Mouse (Mus musculus): ENCODE measurements around the gene Syngr2. TPM values are rescaled to one million over a fixed set of nuclear protein-coding genes. Genes with fewer than 3 reads are reported as not detected.

Syngr2 gene
- polyA plus RNA-seq, 1 experiment from 2014 or later: 30.4 TPM

DNA sequence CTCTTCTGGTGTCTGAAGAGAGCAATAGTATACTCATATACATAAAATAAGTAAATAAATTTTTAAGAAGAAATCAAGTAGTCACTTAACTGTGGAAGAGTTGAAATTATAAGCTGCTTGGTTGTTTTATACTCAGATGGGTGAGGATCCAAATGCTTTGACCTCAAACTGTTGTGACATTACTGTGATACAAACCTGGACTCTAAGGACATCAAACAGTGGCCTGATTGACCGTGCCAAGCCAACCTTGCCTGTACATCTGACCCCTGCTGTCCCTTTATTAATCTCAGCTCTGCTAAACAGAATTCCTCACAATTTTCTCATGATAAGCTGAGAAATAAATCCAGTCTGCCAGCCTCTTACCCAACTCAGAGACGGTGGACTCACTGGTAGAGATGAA is 36.2 kb downstream of the Syngr2 start:
- DNase-seq (ENCODE audit: low spot score) (no peak), ATAC-seq (replicated peaks; ENCODE audit: insufficient number of reproducible peaks, low FRiP score, low TSS enrichment, low read depth) (no peak)

DNA sequence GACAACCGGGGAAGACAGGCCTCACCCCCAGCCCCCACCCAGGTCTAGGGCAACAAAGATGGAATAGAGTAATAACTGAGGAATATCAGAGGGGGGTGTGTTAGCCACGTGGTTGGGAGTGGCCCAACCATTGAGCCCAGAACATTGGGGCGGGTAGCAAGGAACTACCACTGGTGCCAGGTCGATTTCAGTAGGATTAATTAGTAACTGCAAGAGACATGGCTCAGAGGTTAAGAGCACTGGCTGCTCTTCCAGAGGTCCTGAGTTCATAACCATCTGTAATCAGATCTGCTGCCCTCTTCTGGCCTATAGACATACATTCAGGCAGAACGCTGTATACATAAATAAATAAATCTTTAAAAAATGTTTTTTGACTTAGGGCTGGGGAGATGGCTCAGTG is 37.2 kb downstream of the Syngr2 start:
- H3K9ac ChIP-seq (replicated peaks; ENCODE audit: low read length): no peak overlapping the region
- ATAC-seq (replicated peaks; ENCODE audit: insufficient number of reproducible peaks, low FRiP score, low TSS enrichment, low read depth) (no peak), DNase-seq (ENCODE audit: low spot score) (no peak)
- no peaks in the 10 kb centered on the region for H3K9me3 ChIP-seq (replicated peaks; ENCODE audit: control insufficient read depth, low read length)
- no peaks in the 10 kb centered on the region for H3K27me3 ChIP-seq (ENCODE audit: control insufficient read depth, insufficient read depth, low read length)
- 52% methylated on average over 5 of the region's 5 CpGs for WGBS
- no peak overlapping the region for H3K4me3 ChIP-seq (ENCODE audit: low read depth, low read length)
- no peaks in the 10 kb centered on the region for H3K36me3 ChIP-seq (replicated peaks; ENCODE audit: control insufficient read depth, insufficient read depth, low read depth, low read length)
- H3K4me2 ChIP-seq (ENCODE audit: low read depth, low read length): no peak overlapping the region
- H3K4me1 ChIP-seq (ENCODE audit: control insufficient read depth, insufficient read depth, low read length): no peaks in the 10 kb centered on the region
- H3K27ac ChIP-seq (replicated peaks; ENCODE audit: low read depth, low read length): no peak overlapping the region

More for the DNA sequence above, 36.2 kb downstream of the Syngr2 start:
- Histone ChIP-seq H3K4me2 (ENCODE audit: low read depth, low read length) (no peak overlapping the region), H3K4me1 (ENCODE audit: control insufficient read depth, insufficient read depth, low read length) (no peaks in the 10 kb centered on the region), H3K27ac (replicated peaks; ENCODE audit: low read depth, low read length) (no peak overlapping the region), H3K27me3 (ENCODE audit: control insufficient read depth, insufficient read depth, low read length) (no peaks in the 10 kb centered on the region), H3K9ac (replicated peaks; ENCODE audit: low read length) (no peak overlapping the region), H3K9me3 (replicated peaks; ENCODE audit: control insufficient read depth, low read length) (no peaks in the 10 kb centered on the region), H3K4me3 (ENCODE audit: low read depth, low read length) (no peak overlapping the region), H3K36me3 (replicated peaks; ENCODE audit: control insufficient read depth, insufficient read depth, low read depth, low read length) (no peaks in the 10 kb centered on the region)
- WGBS: 81% methylated on average over 2 of the region's 2 CpGs

DNA sequence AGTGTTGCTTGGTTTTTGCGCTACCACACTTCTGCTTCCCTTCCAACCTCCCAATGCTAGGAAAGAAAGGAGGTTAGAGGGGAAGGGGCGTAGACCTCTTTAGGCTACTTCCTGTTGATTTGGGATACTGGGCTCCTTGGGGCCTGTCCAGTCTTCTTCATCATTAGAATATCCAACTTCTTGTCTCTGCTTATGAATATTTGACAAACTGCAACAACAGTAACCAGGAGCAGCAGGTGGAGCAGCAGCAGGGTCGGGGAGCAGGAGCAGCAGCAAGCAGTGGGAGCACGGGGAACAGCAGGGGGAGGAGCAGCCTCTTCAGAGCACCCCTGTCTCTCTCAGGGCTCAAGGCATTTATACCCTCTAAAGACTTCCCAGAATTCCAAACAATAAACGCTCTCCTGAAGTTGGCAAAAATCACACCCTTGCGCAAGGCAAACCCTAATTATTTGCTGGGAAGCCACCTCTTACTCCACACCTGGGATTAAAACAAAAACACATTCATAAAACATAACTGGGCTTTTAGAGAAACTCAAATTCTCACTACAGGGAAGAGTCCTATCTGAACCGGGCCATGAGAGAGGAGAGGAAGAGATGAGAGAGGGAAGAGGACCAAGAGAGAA is 38.2 kb downstream of the Syngr2 start:
- peaks cover 3% of the 10 kb centered on the region for H3K36me3 ChIP-seq (replicated peaks; ENCODE audit: control insufficient read depth, insufficient read depth, low read depth, low read length)
- no peaks in the 10 kb centered on the region for H3K27me3 ChIP-seq (ENCODE audit: control insufficient read depth, insufficient read depth, low read length)
- no peaks in the 10 kb centered on the region for H3K9me3 ChIP-seq (replicated peaks; ENCODE audit: control insufficient read depth, low read length)
- no peaks in the 10 kb centered on the region for H3K4me1 ChIP-seq (ENCODE audit: control insufficient read depth, insufficient read depth, low read length)
- no peak for ATAC-seq (replicated peaks; ENCODE audit: insufficient number of reproducible peaks, low FRiP score, low TSS enrichment, low read depth)
- no peak overlapping the region for H3K4me3 ChIP-seq (ENCODE audit: low read depth, low read length)
- 75% methylated on average over 7 of the region's 7 CpGs for WGBS
- no peak for DNase-seq (ENCODE audit: low spot score)
- peak overlapping the region; percentile 88 for H3K4me2 ChIP-seq (ENCODE audit: low read depth, low read length)
- peak overlapping the region; percentile 86; the same call in 1 of the 2 replicates for H3K27ac ChIP-seq (replicated peaks; ENCODE audit: low read depth, low read length)
- peak overlapping the region; percentile 66 for H3K9ac ChIP-seq (replicated peaks; ENCODE audit: low read length)

DNA sequence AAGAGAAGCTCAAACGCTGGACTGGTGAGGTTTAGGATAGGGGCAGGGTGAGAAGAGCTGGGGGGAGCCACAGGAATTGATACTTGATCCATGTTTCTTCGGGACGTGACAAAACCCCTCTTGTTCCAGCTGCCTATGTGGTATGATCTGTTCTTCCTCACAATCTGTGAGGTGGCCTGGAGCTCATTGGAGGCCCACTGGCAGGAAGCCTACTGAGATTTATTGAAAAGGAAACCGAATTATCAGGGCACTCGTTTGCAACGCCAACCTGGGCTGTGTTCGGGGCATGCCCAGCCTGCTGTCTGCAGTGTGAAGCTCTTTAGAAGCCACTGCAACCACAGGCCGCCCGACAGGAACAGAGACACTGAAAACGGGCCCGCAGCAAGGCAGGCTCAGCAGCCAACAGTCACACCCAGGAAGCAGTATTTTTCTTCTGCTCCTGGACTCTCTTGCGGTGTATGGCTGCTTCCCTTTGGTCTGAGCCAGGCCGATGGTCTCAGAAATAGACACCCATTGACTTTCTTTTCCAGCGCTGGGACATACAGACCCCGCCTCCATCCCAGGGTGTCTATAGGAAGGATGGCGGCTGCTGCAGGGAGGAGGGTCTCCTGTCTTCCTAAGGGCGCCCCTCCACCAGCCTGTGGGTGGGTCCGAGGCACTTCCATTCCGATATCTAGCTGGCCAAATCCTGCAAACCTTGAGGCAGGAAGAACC is 39.0 kb downstream of the Syngr2 start:
- Histone ChIP-seq H3K4me1 (ENCODE audit: control insufficient read depth, insufficient read depth, low read length) (no peaks in the 10 kb centered on the region), H3K4me3 (ENCODE audit: low read depth, low read length) (peak overlapping the region; percentile 80), H3K27ac (replicated peaks; ENCODE audit: low read depth, low read length) (peak overlapping the region; percentile 86), H3K36me3 (replicated peaks; ENCODE audit: control insufficient read depth, insufficient read depth, low read depth, low read length) (peaks cover 9% of the 10 kb centered on the region), H3K9ac (replicated peaks; ENCODE audit: low read length) (peak overlapping the region; percentile 66), H3K27me3 (ENCODE audit: control insufficient read depth, insufficient read depth, low read length) (no peaks in the 10 kb centered on the region), H3K9me3 (replicated peaks; ENCODE audit: control insufficient read depth, low read length) (no peaks in the 10 kb centered on the region), H3K4me2 (ENCODE audit: low read depth, low read length) (peak overlapping the region; percentile 88)
- DNase-seq (ENCODE audit: low spot score) (no peak), ATAC-seq (replicated peaks; ENCODE audit: insufficient number of reproducible peaks, low FRiP score, low TSS enrichment, low read depth) (peak; percentile 83)
- 5% methylated on average over 19 of the region's 19 CpGs for WGBS

DNA sequence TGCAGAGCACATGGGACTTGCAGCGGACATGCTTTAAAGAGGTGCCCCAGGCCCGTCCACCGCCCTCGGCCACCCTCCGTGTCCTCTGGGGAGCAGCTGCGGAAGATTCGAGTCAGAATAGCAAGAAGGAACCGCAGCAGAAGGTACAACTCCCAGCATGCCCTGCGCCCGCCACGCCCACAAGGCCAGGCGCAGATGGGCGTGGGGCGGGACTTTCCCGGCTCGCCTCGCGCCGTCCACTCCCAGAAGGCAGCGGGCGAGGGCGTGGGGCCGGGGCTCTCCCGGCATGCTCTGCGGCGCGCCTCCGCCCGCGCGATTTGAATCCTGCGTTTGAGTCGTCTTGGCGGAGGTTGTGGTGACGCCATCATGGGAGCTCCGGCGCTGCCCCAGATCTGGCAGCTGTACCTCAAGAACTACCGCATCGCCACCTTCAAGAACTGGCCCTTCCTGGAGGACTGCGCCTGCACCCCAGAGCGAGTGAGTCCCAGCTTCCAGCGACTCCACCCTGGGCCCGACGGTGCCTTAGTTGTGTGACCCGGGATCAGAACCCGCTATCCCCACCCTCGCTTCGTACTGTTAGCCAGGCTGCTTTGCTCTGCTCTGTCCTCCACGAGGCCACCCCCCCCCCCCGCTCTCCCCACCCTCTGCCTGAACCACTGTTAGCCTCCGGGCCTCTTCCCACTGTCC is 39.7 kb downstream of the Syngr2 start, which contains the start of gene Birc5:
Birc5 (plus strand) TSS at position 267 of the 687 bp plus-strand sequence.
- Histone ChIP-seq H3K4me3 (ENCODE audit: low read depth, low read length) (peak within 1 kb of the TSS; percentile 80), H3K4me2 (ENCODE audit: low read depth, low read length) (peak within 1 kb of the TSS; percentile 88), H3K27ac (replicated peaks; ENCODE audit: low read depth, low read length) (peak within 1 kb of the TSS; percentile 86), H3K27me3 (ENCODE audit: control insufficient read depth, insufficient read depth, low read length) (no peaks in the 10 kb centered on the region), H3K36me3 (replicated peaks; ENCODE audit: control insufficient read depth, insufficient read depth, low read depth, low read length) (peaks cover 9% of the 10 kb centered on the region), H3K4me1 (ENCODE audit: control insufficient read depth, insufficient read depth, low read length) (no peaks in the 10 kb centered on the region), H3K9ac (replicated peaks; ENCODE audit: low read length) (peak within 1 kb of the TSS; percentile 84), H3K9me3 (replicated peaks; ENCODE audit: control insufficient read depth, low read length) (no peaks in the 10 kb centered on the region)
- ATAC-seq (replicated peaks; ENCODE audit: insufficient number of reproducible peaks, low FRiP score, low TSS enrichment, low read depth) (peak; percentile 82), DNase-seq (ENCODE audit: low spot score) (peak; percentile 98)
- WGBS: under 1% methylated on average over 47 of the region's 51 CpGs

DNA sequence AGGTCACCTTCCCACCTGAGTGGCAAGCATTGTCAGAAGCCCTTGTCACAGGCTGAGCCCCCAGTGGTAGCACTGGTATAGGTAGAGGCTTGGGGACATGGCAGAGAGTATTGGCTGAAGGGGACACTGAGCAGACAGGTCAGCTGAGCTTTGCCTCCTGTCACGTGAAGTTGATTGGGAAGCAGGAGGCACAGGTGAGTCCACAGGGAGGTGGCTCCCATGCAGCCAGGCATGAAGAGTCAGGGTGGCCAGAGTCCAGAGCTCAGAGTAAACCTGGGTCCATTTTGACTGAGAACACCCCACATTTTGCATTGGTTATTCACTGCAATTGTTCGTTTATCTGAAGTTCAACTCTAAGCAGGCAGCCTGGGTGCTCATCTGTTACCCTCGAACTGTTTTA is 43.4 kb downstream of the Syngr2 start:
- Histone ChIP-seq H3K9me3 (replicated peaks; ENCODE audit: control insufficient read depth, low read length) (no peaks in the 10 kb centered on the region), H3K36me3 (replicated peaks; ENCODE audit: control insufficient read depth, insufficient read depth, low read depth, low read length) (peaks cover 19% of the 10 kb centered on the region), H3K4me1 (ENCODE audit: control insufficient read depth, insufficient read depth, low read length) (no peaks in the 10 kb centered on the region), H3K27ac (replicated peaks; ENCODE audit: low read depth, low read length) (no peak overlapping the region), H3K27me3 (ENCODE audit: control insufficient read depth, insufficient read depth, low read length) (no peaks in the 10 kb centered on the region), H3K4me2 (ENCODE audit: low read depth, low read length) (no peak overlapping the region), H3K9ac (replicated peaks; ENCODE audit: low read length) (no peak overlapping the region), H3K4me3 (ENCODE audit: low read depth, low read length) (no peak overlapping the region)
- DNase-seq (ENCODE audit: low spot score) (no peak), ATAC-seq (replicated peaks; ENCODE audit: insufficient number of reproducible peaks, low FRiP score, low TSS enrichment, low read depth) (no peak)
- WGBS: 93% methylated on average over 3 of the region's 3 CpGs

DNA sequence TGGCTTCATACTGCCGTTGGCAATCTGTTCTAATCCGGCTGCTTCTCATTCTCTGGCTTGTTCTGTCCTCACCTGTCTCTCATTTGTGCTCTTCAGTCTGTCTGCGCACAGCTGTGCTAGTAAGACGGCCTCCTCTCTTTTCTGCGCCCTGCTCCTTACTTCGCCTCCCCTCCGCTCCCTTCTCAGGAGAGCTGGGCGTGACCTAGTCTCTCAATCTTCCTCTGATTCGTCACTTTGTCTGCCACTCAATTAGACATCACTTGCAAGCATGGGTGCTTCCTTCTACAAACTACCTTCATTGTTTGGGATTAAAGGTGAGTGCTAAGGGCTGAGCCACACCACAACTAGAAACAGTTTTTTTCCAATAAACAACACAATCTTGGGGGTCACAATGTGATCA is 44.8 kb downstream of the Syngr2 start:
- Histone ChIP-seq H3K4me2 (ENCODE audit: low read depth, low read length) (no peak overlapping the region), H3K9ac (replicated peaks; ENCODE audit: low read length) (no peak overlapping the region), H3K36me3 (replicated peaks; ENCODE audit: control insufficient read depth, insufficient read depth, low read depth, low read length) (peaks cover 19% of the 10 kb centered on the region), H3K4me1 (ENCODE audit: control insufficient read depth, insufficient read depth, low read length) (no peaks in the 10 kb centered on the region), H3K4me3 (ENCODE audit: low read depth, low read length) (no peak overlapping the region), H3K9me3 (replicated peaks; ENCODE audit: control insufficient read depth, low read length) (no peaks in the 10 kb centered on the region), H3K27me3 (ENCODE audit: control insufficient read depth, insufficient read depth, low read length) (0 out of 2 replicates have a peak, but pooled peaks cover 4% of the 10 kb centered on the region), H3K27ac (replicated peaks; ENCODE audit: low read depth, low read length) (no peak overlapping the region)
- no peak for DNase-seq (ENCODE audit: low spot score)
- ATAC-seq (replicated peaks; ENCODE audit: insufficient number of reproducible peaks, low FRiP score, low TSS enrichment, low read depth): no peak
- WGBS: 91% methylated on average over 9 of the region's 9 CpGs

DNA sequence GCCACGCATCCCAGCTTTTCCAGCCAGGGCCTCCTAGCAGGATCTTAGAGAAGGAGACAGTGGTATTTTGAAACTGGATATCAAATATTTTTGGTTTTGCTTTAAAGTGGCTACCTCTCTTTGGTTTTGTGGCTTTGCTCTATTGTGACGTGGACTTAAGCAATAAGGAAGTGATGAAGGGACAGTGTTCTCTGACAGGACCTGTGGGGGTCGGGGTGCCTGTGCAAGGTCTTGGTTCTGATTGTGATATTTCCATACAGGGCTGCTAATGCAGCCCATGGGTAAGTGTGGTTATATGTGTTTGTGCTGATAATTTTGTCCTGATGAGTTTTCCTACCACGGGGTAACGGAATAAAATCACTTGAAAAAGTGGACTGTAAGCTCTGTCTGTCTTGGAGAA is 45.9 kb downstream of the Syngr2 start:
- ATAC-seq (replicated peaks; ENCODE audit: insufficient number of reproducible peaks, low FRiP score, low TSS enrichment, low read depth) (no peak), DNase-seq (ENCODE audit: low spot score) (no peak)
- Histone ChIP-seq H3K27ac (replicated peaks; ENCODE audit: low read depth, low read length) (no peak overlapping the region), H3K4me1 (ENCODE audit: control insufficient read depth, insufficient read depth, low read length) (peaks cover under 1% of the 10 kb centered on the region; the same call in 1 of the 2 replicates), H3K36me3 (replicated peaks; ENCODE audit: control insufficient read depth, insufficient read depth, low read depth, low read length) (peaks cover 19% of the 10 kb centered on the region), H3K4me3 (ENCODE audit: low read depth, low read length) (no peak overlapping the region), H3K27me3 (ENCODE audit: control insufficient read depth, insufficient read depth, low read length) (peaks cover 4% of the 10 kb centered on the region; the same call in 1 of the 2 replicates), H3K4me2 (ENCODE audit: low read depth, low read length) (no peak overlapping the region), H3K9ac (replicated peaks; ENCODE audit: low read length) (no peak overlapping the region), H3K9me3 (replicated peaks; ENCODE audit: control insufficient read depth, low read length) (no peaks in the 10 kb centered on the region)
- 89% methylated on average over 5 of the region's 5 CpGs for WGBS

All from embryonic facial prominence, embryonic 11.5 days (tissue).